Mouse (Mus musculus) ES-Bruce4 (cell line): Measurements from ENCODE around the gene Rapgefl1.

Source experiments
- CTCF ChIP-seq: IDR thresholded peaks from one replicate; pipeline ENCODE4 v1.8.1; 2011; ENCODE audit warnings: low read depth, low read length
- EP300 ChIP-seq: IDR thresholded peaks from 2 replicates; pipeline ENCODE4 v1.6.1; 2011; ENCODE audit warnings: low read depth, low read length; ENCODE audit not compliant: insufficient read depth
- POLR2A ChIP-seq: IDR thresholded peaks from one replicate; pipeline ENCODE4 v1.8.1; 2011; ENCODE audit warnings: low read length; ENCODE audit not compliant: insufficient read depth

- TF ChIP-seq EP300, result no peak
- no peak for TF ChIP-seq POLR2A
- no peak for TF ChIP-seq CTCF
Measured at GRCm38 (mm10) chr11:98837231-98837704, 683 bp downstream of the Rapgefl1 start.
